Mouse (Mus musculus) monocyte, adult 5-6 weeks (primary cell): ENCODE data around the gene Cacna2d1. TPM values are rescaled to one million over a fixed set of nuclear protein-coding genes. Genes with fewer than 3 reads are reported as not detected.

Source experiments
- ATAC-seq: fragments of 153-309, 156-312 bp; replicated peaks from 2 replicates; pipeline ENCODE4 v1.8.0; 2017; ENCODE audit warnings: mild to moderate bottlenecking; ENCODE audit not compliant: low TSS enrichment, insufficient number of reproducible peaks, severe bottlenecking, poor library complexity, low FRiP score
- total RNA-seq: library from RNA; stranded (forward); fragments of 200-1000, 200-491, 200-594 nt; gene quantifications from 3 replicates; pipeline ENCODE4 v1.2.3, GENCODE M21; 2017

Cacna2d1 gene
- total RNA-seq, 1 experiment from 2014 or later: not detected

DNA sequence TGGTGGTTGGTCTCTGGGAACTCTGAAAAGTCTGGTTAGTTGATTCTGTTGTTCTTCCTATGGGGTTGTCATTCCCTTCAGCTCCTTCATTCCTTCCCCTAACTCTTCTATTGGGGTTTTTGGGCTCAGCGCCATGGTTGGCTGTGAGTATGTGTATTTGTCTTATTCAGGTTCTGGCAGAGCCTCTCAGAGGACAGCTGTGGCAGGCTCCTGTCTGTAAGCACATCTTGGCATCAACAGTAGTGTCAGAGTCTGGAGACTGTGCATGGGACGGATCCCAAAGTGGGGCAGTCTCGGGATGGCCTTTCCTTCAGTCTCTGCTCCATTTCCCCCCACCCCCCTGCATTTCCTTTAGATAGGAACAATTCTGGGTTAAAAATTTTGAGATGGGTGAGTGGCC, 294.9 kb downstream of the Cacna2d1 start:
- no peak for ATAC-seq

- no peak for ATAC-seq
These were observed 297.0 kb downstream of the Cacna2d1 start for GRCm38 (mm10) chr5:16231477-16231876.

DNA sequence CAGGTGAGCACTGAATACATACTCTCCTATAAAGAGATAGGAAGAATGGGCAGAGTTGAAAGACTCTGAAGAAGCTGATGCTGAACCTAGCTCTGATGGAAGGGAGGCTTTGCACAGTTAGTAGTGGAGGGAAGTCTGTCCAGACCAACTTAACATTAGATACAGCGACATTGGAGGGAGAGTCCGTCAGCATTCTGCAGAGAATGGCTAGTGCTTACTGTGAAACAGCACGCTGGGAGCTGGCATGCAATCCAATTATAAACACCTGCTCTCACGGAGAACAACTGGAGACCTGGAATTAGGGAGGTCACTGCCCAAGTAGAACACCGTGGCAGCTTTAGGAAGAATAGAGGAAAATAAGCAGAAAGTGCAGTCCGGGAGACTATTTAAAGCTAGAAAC, 300.4 kb downstream of the Cacna2d1 start:
- ATAC-seq: no peak

GRCm38 (mm10) chr5:16235864-16236263, 301.4 kb downstream of the Cacna2d1 start:
- ATAC-seq: no peak

DNA sequence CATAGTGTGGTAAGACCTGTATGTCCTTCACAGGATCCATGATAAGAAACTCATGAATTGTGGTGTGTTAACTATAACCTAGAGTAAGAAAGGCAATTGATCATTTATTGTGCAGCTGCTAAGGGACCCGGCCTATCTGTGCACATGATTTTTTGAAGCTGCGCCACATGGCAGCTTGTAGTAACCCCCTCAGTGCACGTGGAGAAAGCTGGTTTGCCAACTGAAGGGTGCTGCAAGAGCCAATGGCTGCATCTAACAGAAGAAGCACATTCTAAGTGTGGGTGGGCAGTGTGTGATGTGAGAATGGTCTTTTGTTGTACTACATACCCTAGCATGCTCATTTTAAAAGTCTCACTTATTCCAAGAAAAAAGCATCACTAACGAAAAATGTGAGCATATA, 302.1 kb downstream of the Cacna2d1 start:
- no peak for ATAC-seq

DNA sequence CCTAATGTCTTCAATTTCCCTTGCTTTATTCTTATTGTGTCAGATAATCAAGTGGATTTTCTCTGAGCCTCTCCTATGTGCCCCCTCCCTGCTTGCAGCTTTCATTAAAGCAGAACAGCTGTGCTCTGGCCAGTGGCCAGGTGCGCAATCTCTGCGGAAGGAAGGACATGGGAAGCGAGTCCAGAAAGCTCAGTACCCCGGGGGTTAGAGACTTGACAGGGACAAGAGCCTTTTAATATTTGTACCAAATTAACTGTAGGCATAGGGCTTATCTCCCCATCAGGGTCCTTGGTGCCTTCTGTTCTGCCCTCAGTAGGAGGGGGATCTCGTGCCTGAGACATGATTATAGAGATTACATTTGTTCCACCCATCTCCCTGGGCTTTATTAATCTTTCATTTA, 303.5 kb downstream of the Cacna2d1 start:
- ATAC-seq: no peak

- ATAC-seq: no peak
These were observed 305.8 kb downstream of the Cacna2d1 start for GRCm38 (mm10) chr5:16240255-16240654.

DNA sequence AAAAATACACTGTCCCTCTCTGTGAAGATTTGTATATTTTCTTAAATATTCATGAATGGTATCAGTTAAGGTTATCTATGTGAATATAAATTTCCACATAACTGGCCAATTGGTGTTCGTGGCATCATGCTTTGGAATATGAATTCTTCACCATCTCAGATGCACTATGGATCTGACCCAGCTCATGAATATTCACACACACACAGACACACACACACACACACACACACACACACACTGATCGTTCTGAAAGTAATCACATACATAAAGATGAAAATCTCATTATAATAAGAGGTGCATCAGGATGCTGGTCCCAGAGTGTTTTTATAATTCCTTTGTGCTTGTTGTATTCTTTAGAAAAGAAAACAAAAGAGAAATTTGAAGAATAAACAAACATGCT, 309.1 kb downstream of the Cacna2d1 start:
- ATAC-seq: no peak

- ATAC-seq: no peak
These were observed 318.4 kb downstream of the Cacna2d1 start for GRCm38 (mm10) chr5:16252738-16253513.

DNA sequence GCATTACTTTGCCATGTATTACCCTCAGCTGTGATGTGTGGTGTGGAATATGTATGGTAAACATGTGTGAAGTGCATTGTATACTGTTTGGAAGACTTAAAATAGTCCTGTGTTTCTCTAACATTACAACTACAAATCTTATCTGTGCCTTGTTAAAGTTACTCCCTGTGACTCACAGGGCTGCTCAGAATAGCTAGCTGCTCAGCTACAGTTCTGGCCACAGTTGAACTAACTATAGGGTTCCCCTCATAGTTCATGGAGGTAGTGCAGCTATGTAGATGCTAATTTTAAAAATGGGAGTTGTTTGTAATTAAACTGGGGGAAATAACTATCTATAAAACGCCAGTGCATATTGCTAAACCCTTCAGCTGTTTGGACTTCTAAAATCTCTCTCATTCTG, 319.3 kb downstream of the Cacna2d1 start:
- no peak for ATAC-seq

GRCm38 (mm10) chr5:16265385-16265784, 330.9 kb downstream of the Cacna2d1 start:
- ATAC-seq: no peak

DNA sequence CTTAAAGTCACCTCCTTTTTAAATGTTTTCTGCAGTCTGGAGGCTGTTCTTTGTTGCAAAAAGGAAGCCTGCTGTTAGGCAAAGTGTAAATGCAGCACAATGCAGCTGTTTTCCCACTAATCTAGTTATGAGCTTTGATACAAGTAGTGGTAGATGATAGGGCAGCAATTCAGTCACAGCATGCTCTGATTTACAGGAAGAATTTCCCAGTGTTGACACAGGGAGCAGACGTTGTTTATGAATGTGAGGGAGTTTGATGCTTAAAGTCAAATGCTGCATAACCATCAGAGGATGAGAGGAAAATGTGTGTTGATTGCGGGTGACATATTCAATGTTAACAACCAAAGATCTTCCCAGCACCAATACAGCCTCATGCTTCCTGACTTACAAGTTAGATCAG, 342.6 kb downstream of the Cacna2d1 start:
- ATAC-seq: no peak

GRCm38 (mm10) chr5:16281229-16281628, 346.7 kb downstream of the Cacna2d1 start:
- no peak for ATAC-seq

DNA sequence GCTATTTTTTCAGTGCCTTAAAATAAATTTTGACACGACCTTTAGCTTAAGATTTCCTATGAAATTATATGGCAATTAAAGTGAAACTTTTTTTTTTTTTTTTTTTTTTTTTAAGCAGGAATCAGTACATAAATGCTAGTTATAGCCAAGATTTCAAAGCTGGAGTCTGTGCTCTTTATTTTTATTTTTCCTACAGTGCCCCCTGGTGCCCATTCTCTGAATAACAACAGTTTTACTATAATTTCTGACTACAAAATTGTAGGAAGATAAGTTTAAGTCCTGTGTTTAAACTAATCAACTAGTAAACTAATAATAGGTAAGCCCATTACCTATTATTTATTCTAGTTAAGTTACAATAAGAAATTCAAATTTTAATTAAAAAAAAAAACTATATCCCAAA, 358.7 kb downstream of the Cacna2d1 start:
- ATAC-seq: no peak

DNA sequence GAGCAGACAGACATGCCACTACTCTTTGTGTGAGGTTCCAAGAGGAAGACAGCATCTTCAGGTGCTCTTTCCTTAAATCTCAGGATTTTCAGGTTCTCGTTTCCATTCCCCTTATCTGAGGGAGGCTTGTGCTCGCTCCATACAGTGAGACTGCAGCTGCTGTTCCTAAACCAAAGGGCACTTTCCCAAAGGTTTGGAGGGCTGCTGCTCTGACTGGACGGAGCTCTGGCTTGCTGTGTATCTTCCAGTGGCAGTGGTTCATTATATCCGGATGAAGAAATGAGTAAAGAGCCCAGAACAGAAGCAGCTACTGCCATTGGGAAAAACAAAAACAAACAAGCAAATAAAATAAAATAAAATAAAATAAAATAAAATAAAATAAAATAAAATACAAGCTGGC, 359.3 kb downstream of the Cacna2d1 start:
- ATAC-seq: no peak

- ATAC-seq: no peak
These were observed 360.2 kb downstream of the Cacna2d1 start for GRCm38 (mm10) chr5:16294708-16295107.

DNA sequence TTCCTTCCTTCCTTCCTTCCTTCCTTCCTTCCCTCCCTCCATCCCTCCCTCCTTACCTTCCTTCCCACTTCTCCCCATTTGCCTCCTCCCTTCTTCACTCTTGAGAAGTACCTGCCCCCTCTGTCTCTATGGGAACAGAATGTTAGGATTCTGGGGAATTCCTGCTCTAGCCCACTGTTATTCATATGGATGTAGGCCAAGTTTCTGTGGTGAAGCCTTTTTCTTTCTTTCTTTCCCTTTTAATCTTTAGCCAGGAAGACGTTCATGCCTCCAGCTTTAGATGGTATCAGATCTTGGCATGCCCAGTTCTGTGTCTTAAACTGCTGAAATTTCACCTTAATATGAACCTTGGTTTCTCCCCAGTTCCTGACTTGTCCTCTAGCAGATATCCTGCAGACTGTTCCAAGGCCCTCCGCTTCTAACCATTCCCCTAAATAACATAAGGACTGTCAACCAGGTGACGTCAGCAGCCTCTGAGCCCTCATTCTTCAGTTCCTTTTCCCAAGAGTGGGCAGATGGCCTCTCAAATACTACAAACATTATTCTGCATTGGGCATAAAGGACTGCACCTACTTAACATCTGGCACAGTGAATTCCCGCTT, 362.8 kb downstream of the Cacna2d1 start:
- ATAC-seq: no peak

DNA sequence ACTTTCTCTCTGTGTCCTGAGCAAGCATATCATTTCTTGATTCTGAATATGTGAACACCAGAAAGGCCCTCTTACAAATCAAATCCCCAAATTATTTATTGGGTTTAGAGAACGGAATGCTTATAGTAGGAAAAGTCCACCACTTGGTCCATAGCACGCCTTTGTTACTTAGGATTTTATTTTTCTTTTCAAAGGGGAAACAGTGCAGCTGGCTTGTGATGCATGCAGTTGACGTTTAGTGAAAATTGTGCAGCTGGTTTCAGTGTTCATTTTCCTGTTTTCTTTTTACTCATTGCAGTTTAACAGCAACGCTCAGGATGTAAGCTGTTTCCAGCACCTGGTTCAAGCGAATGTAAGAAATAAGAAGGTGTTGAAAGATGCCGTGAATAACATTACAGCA, 365.1 kb downstream of the Cacna2d1 start:
- no peak for ATAC-seq

DNA sequence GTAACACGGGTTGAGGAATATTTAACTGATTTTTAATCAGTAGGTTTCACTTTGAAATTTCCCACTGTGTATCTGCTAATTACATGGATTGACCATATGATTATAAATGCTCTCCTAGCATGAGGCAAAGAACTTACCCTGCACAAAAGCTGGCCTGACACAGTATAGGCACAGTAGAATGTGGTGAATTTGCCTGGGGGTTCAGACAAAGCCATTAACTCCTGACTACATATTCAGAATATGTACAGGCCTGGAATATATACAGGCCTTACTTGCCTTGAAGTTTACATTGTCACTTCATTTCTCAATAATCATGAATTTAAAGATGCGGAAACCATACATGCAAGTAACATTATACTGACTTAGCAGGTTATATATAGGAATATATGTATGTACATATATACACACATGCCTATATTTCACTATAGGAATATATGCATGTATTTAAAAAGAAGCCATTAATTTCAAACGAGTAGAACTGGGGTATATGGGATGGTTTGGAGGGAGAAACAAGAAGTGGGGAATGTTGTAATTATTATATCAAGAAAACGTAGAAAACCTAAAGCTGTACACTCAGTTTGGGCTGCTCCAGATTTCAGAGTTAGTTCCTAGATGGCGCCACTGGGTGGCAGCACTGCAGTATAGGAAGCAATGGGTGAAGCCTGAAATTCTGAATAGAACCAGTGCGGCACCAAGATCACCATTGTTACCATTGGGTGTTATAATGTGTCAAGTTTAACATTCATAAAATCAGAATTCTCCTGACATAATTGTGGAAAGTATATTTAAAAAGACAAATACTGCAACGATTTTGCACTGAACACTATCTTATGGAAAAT, 374.9 kb downstream of the Cacna2d1 start:
- peak; percentile 89 for ATAC-seq

- no peak for ATAC-seq
These were observed 379.8 kb downstream of the Cacna2d1 start for GRCm38 (mm10) chr5:16314242-16314641.
